Mouse (Mus musculus): Measurements from ENCODE around the gene Magi1. TPM values are rescaled to one million over a fixed set of nuclear protein-coding genes. Genes with fewer than 3 reads are reported as not detected.
"Not testable (repeated sequence)": the region's sequence is repeated elsewhere in the genome, so short reads cannot be mapped to it uniquely, and the experiment has no call there.

Magi1 gene
- total and polyA plus RNA-seq, 3 experiments, result not detected

DNA sequence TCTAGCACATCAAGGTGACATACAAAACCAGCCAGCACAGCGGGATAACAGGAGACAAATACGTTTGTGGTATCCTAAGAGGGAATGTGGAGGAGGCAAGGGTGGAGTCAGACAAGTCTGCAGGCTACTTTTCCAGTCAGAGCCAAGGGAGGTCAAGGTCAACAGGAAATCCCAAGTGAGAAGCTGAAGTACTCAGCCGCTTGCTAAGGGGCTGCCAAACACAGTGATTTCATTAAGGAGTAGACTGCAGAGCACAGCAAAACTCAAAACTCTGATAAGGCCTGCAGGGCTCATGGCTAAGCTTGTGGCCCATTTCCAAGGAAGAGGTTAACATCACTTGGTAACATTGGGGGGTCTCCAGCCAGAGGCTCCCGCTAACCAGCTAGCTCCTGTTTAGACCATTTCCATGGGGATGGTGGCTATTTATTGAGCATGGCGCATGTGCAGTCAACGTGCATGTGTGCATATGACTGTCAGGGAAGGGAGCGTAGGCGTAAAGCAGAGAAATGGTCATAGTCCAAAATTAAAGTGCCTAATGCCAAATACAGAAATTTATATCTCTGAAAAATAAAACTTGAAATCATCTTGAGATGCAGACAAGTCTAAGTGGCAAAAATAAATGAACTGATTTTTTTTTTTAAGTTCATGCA, 635.0 kb downstream of the Magi1 start:
- H3K4me3 ChIP-seq (ENCODE audit: control insufficient read depth in 1 of 2, insufficient read depth in 1 of 2, low read depth in 2 of 2, low read length in 2 of 2), result no peak overlapping the region
- H3K27ac ChIP-seq (ENCODE audit: control insufficient read depth, low read depth, low read length), result no peak overlapping the region
- H3K79me2 ChIP-seq (ENCODE audit: control insufficient read depth, insufficient read depth, low read length, poor library complexity), result no peaks in the 10 kb centered on the region
- TF ChIP-seq SMC3 (IDR thresholded peaks at IDR 0.05; ENCODE audit: low read depth, low read length) (no peak), CTCF (IDR thresholded peaks at IDR 0.05 in 2 of 3, conservative IDR thresholded peaks at IDR 0.05 in 1 of 3; ENCODE audit: control insufficient read depth in 1 of 3, insufficient read depth in 1 of 3, low read depth in 2 of 3, low read length in 3 of 3, poor library complexity in 1 of 3, severe bottlenecking in 1 of 3) (no peak), MXI1 (IDR thresholded peaks at IDR 0.05; ENCODE audit: low read depth, low read length) (no peak), USF1 (IDR thresholded peaks at IDR 0.05; ENCODE audit: low read depth, low read length) (no peak), KAT2A (conservative IDR thresholded peaks at IDR 0.05; ENCODE audit: low read depth, low read length) (no peak), GABPA (IDR thresholded peaks at IDR 0.05; ENCODE audit: low read depth, low read length) (no peak), MYC (IDR thresholded peaks at IDR 0.05; ENCODE audit: low read depth, low read length) (no peak), CHD1 (IDR thresholded peaks at IDR 0.05; ENCODE audit: low read depth, low read length) (no peak), EP300 (IDR thresholded peaks at IDR 0.05; ENCODE audit: low read depth in 1 of 2, low read length in 2 of 2) (no peak), BHLHE40 (IDR thresholded peaks at IDR 0.05; ENCODE audit: borderline replicate concordance, low read depth, low read length) (no peak), USF2 (IDR thresholded peaks at IDR 0.05; ENCODE audit: borderline replicate concordance in 1 of 2, insufficient read depth in 1 of 2, low read depth in 1 of 2, low read length in 2 of 2) (no peak), ZKSCAN1 (IDR thresholded peaks at IDR 0.05; ENCODE audit: low read depth, low read length) (no peak), ZC3H11A (IDR thresholded peaks at IDR 0.05; ENCODE audit: low read depth, low read length) (no peak), MAFK (IDR thresholded peaks at IDR 0.05; ENCODE audit: borderline replicate concordance, low read depth, low read length) (no peak), TAL1 (IDR thresholded peaks at IDR 0.05; ENCODE audit: low read length) (no peak), UBTF (IDR thresholded peaks at IDR 0.05; ENCODE audit: borderline replicate concordance, insufficient read depth, low read depth, low read length) (no peak)
- no peak for DNase-seq (ENCODE audit: low read depth, low spot score)
- H3K27me3 ChIP-seq (ENCODE audit: control insufficient read depth in 1 of 2, insufficient read depth in 2 of 2, low read length in 2 of 2), result no peaks in the 10 kb centered on the region
- no peaks in the 10 kb centered on the region for H3K36me3 ChIP-seq (ENCODE audit: control insufficient read depth in 1 of 2, insufficient read depth in 2 of 2, low read length in 2 of 2)
- H3K9ac ChIP-seq (ENCODE audit: control insufficient read depth, low read depth, low read length, poor library complexity, severe bottlenecking), result no peak overlapping the region
- no peaks in the 10 kb centered on the region for H3K4me1 ChIP-seq (ENCODE audit: control insufficient read depth in 1 of 2, insufficient read depth in 2 of 2, low read length in 2 of 2)
- H3K9me3 ChIP-seq (replicated peaks; ENCODE audit: insufficient read depth, low read length), result no peaks in the 10 kb centered on the region

DNA sequence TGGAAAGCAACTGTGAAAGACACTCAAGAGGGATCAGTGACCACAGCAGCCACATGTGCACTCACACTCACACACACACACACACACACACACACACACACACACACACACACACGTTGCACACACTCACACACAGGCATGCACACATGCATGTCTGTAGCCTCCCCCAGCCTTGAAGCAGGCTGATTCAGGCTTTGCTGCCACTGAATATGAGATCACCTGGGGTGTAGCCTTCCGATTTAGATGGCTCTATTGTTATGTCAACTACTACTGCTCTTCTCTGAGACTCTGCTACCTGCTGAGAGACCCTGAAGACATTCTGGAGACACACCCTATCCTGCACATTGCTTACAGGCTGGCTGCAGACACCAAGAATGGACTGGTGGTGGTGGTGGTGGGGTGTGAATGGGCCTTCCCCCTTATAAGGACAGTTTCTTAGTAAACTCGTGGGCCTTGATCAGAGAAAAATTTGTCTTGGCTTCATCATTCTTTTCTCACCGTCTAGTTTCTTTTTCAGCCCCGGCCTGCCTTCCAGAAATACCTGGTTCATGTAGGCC, 653.9 kb downstream of the Magi1 start:
- H3K9me3 ChIP-seq (replicated peaks; ENCODE audit: insufficient read depth, low read length); DNase-seq (ENCODE audit: low read depth, low spot score); H3K9ac ChIP-seq (ENCODE audit: control insufficient read depth, low read depth, low read length, poor library complexity, severe bottlenecking); H3K4me3 ChIP-seq (ENCODE audit: control insufficient read depth in 1 of 2, insufficient read depth in 1 of 2, low read depth in 2 of 2, low read length in 2 of 2); H3K27ac ChIP-seq (ENCODE audit: control insufficient read depth, low read depth, low read length); H3K79me2 ChIP-seq (ENCODE audit: control insufficient read depth, insufficient read depth, low read length, poor library complexity); H3K27me3 ChIP-seq (ENCODE audit: control insufficient read depth in 1 of 2, insufficient read depth in 2 of 2, low read length in 2 of 2); H3K36me3 ChIP-seq (ENCODE audit: control insufficient read depth in 1 of 2, insufficient read depth in 2 of 2, low read length in 2 of 2); H3K4me1 ChIP-seq (ENCODE audit: control insufficient read depth in 1 of 2, insufficient read depth in 2 of 2, low read length in 2 of 2): not testable (repeated sequence)

Measured in MEL (cell line).